Mouse (Mus musculus): Measurements from ENCODE around the gene Gm2696.

The Gm2696 gene

DNA sequence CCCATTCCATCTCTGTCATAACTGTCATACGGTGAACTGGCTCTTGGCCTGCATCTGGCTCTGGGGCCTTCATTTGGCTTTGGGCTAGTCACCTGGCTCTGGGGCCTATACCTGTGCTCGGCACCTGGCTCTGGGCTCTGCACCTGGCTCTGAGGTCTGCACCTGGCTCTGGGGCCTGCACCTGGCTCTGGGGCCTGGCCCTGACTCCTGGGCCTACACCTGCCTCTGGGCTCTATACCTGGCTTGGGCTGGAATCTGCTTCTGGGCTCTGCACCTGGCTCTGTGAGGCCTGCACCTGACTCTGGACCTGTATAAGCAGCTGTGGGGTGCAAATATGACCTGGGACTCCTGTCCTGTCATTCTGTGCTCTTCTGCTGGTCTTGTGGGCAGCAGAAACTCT lies 33.1 kb downstream of the Gm2696 start:
- DNase-seq (ENCODE audit: low spot score): no peak

DNA sequence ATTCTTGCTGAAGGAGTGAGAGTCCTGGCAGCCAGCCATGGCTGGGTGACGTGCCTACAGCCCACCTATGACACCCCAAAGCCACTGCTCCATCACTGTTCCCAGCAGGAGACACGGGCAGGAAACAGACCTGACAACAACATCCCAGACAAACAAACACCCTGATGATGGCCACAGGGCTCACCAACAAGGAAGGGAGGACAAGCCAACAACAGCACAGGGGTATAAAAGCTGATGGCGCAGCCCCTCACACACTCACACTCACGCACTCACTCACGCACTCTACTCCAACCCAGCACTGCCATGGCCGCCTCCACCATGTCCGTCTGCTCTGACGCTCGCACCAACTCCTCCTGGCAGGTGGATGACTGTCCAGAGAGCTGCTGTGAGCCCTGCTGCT lies 38.1 kb downstream of the Gm2696 start, which contains the start of gene Gm10318:
TSS of gene Gm10318 (plus strand) at position 301 of the 400 bp plus-strand sequence.
- DNase-seq (ENCODE audit: low spot score): no peak

- DNase-seq (ENCODE audit: low spot score): no peak
These were observed 47.2 kb downstream of the Gm2696 start, which contains the start of gene Gm3285 for GRCm38 (mm10) chr10:77861675-77862074. Gene Gm3285 (plus strand): TSS chr10:77861975.

DNA sequence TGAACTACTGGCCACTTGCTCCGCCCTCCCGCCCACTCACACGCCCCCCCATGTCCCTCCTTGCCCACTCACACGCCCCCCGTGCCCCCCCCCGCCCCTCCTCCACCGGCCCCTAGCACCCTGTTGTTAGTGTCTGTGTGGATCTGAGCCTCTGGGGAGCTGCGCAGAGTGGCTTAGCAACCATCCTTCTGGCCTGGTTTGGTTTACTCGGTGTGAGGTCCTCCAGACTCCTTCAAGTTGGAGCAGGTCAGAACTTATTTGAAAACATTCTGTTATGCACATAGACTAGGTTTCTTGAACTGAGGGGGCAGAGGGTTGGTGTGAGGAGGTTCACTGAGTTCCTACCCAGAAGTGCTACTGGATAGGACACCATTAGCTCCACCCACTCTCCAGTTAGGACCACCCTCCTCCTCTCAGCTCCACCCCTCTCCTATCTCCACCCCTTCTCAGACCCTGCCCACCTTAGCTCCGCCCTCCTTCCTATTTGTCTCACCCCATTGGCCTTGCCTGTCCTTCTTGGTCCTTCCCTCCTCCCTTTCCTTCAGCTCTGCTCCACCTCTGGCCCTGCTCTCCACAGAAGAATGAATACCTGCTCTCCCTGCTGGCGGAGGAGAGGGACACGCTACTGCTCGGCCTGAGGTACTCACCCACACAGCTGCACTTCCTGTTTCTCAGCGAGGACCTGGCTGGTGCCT lies 49.7 kb downstream of the Gm2696 start:
- peak; percentile 24 for DNase-seq (ENCODE audit: low spot score)

DNA sequence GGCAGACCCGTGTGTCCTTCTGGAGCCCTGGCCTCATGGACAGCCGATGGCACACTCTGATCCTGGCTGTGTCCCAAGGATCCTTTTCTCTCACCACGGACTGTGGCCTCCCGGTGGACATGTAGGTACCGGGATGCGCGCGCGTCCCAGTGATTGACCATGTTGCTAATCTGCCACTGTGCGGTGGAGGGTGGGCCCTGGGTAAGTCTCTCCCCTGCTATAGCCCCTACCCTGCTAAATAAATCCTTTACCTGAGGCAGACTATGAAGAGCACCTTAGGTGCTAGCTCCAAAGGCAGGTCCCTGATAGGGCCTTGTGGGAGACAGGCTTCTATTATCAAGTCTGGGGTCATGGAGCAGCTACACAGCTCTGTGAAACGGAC lies 50.3 kb downstream of the Gm2696 start:
- DNase-seq (ENCODE audit: low spot score): no peak

- no peak for DNase-seq (ENCODE audit: low spot score)
These were observed 53.1 kb downstream of the Gm2696 start for GRCm38 (mm10) chr10:77867546-77867945.

DNA sequence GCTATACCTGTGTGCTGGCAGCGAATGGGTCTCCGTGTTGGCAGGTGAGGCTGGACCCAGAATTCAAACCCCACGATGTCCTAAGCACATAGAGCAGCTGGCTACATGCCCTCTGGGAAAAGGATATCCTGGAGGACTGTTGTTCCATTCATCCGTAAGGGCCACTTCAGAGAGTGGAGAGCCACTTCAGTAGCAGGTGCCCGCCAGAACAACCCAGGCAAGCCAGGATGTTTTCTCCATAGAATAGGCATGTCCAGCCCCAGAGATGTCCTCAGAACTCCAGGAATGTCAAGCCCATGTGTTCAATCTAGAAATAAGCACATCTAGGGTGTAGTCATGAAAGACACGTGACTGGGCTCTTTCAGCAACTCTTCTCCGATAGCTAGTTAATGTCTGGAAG lies 55.2 kb downstream of the Gm2696 start:
- DNase-seq (ENCODE audit: low spot score): no peak

DNA sequence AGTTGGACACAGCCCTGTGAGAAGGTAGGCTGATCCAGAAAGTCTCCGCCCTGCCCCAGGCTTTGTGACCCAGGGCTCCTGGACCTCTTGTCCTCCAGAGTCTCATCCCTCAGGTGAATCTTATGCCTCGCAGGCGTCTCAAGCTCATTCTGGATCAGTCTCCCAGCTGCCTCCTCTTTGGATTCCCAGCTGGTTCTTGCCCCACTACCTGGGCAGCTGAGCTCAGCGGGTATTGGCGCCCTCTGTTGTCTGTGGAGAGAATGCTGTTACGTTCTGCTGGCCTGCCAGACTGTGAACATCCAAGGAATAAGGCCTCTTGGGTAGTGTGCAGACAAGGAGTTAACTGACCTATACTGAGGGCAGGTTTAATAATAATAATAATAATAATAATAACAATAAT lies 64.5 kb downstream of the Gm2696 start:
- peak; percentile 29 for DNase-seq (ENCODE audit: low spot score)

- DNase-seq (ENCODE audit: low spot score): no peak
These were observed 65.8 kb downstream of the Gm2696 start for GRCm38 (mm10) chr10:77880305-77880704.

GRCm38 (mm10) chr10:77882553-77882952 lies 68.1 kb downstream of the Gm2696 start:
- DNase-seq (ENCODE audit: low spot score): no peak

All from ovary, postnatal 14 days (tissue).